Mouse (Mus musculus) G1E-ER4 (cell line): ENCODE measurements around the gene Hmga2. TPM values are rescaled to one million over a fixed set of nuclear protein-coding genes. Genes with fewer than 3 reads are reported as not detected.

Source experiments
- GATA1 ChIP-seq: IDR thresholded peaks from one replicate; pipeline ENCODE4 v1.8.0; 2012; ENCODE audit warnings: low read length, inconsistent platforms
- polyA plus RNA-seq: library from polyadenylated mRNA; stranded (reverse); fragments of >175 nt; gene quantifications from 2 replicates; pipeline ENCODE4 v1.2.3, GENCODE M21; 2012

Hmga2 gene
- polyA plus RNA-seq, 1 experiment = not detected

DNA sequence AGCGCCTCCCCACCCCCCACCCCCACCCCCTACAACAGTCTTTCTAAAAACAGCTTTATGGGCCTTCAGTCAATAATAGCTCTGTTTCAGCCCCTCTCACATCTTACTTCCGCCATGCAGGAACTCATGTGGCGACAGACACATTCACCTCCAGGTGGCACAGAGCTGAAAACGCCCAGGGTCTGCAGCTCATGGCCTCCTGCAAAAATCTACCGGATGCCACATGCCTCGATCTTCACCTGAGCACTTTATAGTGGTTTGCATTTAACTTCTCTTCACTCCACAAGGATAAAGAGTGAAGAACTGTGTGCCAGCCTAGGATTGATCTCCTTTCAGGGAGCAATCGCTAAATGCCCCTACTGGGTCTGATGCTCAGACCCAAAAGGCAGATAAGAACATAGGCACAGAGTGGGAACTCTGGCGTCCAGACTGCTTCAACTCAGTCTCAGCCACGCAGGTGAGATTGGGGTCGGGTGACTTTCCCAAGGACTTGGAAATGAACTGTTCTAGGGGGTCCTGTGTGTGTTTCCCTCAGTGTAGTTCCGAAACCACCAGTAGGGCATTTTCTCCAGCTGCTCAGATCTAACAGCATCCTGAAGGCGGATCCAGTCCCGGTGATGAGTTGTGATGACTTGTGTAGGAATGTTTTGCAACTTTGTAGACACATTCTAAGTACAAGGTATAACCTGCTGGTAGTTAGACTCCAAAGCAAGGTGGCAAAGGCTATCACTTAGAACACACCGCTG is 84.1 kb downstream of the Hmga2 start:
- TF ChIP-seq GATA1 = no peak

DNA sequence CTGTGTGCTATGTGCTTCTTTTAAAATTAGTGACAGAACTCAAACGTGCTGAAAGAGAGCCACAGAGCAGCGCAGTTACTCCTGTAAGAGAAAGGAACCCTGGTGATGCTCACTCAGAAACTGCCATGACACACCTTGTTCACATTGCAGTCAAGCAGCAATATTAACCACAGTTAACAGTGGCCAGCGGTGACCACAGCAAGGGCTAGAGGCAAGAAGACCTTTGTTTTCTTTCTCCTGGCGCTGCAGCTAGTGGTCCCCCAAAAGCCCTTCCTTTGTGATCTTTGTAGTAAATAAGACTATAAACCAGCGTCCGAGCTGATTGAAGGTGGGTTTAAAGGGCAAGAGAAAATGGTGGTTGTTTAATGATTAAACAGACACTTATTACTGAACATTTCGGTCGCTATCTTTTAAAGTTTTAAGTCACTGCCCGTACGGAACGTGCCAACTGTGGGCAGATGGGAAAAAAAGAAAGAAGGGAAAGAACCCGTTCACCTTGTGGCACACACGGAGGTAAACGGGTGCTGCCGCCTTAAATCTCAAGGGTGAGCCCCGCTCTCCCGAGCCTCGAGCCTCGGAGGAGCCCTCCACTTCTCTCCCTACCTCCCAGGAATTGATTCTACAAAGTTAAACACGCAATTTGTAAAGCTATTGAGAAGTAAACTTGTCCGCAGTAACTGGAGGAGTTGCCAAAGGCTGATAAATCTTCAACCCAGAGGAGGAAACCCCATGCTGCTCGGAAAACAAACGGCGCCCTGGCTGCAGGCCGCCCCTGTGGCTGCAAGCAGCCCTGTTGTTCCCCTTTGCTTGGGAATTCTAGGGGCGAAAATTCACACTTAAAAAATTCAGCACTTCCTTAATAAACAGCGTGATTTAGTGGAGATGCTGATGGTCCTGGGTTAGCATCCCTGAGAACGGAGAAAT is 85.1 kb downstream of the Hmga2 start:
- TF ChIP-seq GATA1 = no peak

DNA sequence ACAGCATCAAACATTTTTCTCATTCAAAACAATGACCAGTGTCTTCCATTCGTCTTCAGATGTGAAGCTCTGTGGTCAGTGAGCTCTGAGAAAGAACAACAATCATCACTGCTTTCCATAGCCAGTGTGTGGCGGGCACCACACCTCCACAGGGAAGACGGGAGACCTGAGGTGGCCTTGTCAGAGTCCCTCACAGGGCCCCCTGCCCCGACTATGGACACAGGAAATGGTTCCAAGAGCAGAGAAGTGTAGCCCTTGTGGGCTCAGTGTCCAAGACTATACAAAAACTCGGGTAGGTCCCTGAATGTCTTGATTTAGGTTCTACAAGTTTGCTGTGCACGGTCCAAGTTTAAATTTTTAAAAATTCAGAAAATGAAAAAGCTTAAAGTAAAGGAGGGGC is 86.6 kb downstream of the Hmga2 start:
- no peak for TF ChIP-seq GATA1

GRCm38 (mm10) chr10:120388966-120389365 is 87.3 kb downstream of the Hmga2 start:
- no peak for TF ChIP-seq GATA1

DNA sequence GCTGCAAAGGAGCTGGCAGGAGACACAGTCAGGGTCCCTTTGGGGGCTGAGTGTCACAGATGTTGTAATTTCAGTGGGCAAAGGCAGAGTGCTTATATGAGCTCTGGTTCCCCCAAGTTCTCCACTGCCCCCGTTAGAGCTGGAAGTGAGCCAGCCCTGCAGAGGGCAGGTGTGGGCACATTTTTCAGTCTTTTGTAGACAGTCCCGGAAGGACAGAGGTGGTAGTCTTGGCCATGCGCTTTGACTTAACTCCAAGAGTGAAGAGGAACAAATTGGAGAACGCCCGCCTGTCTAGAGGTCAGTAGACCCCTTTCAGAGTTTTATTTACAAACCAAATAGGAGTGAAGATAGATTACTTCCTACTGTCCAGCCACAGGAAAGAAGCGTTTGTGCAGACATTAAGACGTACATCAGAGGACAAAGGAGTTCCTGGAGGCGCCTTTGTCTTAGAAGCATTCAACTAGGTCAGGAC is 87.8 kb downstream of the Hmga2 start:
- no peak for TF ChIP-seq GATA1

- TF ChIP-seq GATA1 = no peak
Measured at GRCm38 (mm10) chr10:120387105-120387504, 89.2 kb downstream of the Hmga2 start.

DNA sequence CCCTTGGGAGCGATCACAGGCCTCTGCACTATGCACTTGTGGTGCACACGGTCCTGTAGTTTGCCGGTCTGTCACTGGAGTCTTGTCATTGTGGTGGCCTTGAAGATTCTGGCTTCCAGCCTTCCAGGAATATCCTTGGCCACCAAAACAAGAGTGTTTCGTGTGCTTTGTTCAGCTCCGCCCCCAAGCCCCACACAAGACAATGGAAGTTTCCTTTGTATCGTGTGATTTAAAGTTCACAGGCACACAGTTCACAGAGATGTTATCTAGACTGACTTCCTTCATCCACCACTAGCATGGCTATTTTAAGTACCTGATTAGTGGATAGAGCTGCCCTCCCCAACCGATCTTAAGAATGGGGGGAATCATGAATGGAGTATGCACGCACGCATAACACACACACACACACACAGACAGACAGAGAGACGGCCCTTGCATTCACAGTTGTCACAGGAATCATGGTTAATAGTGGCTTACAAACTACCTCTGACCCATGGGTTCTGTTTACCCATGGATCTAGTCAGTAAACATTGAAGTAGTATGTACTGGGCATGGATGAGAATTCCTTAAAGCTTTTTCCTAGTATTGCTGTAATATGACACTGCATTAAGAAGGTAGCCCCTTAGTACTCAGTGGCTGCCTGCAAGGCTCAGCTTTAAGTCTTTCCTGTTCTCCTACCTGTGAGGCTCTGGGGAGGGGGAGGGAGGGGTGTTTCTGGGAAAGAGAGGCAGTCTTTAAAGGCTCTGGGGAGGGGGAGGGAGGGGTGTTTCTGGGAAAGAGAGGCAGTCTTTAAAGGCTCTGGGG is 91.3 kb downstream of the Hmga2 start:
- TF ChIP-seq GATA1 = no peak

- no peak for TF ChIP-seq GATA1
Measured at GRCm38 (mm10) chr10:120384040-120384439, 92.2 kb downstream of the Hmga2 start.

GRCm38 (mm10) chr10:120377795-120378194 is 98.5 kb downstream of the Hmga2 start:
- TF ChIP-seq GATA1 = no peak

DNA sequence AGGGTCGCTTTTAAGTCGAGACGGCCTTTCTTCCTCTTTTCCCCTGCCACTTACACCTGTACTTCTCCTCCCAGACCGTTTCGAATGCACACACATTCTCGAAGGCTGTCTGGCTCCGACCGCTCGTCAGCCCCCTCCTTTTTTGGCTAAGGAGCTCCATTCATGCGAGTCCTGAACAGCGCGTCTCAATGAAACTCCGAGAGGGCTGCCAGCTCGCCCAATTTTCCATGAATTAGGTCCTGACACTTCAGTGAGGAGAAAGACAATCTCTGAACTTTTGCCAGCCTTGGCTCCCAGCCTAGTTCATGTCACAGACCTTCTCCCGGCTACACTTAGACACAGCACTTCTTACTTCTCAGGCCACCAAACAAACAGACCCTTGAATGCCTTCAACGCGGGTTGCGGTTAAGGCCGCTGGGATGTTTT is 98.9 kb downstream of the Hmga2 start:
- TF ChIP-seq GATA1 = no peak

GRCm38 (mm10) chr10:120375438-120375837 is 100.8 kb downstream of the Hmga2 start:
- TF ChIP-seq GATA1 = no peak

- TF ChIP-seq GATA1 = no peak
Measured at GRCm38 (mm10) chr10:120371215-120371614, 105.1 kb downstream of the Hmga2 start.

GRCm38 (mm10) chr10:120369187-120369805 is 107.0 kb downstream of the Hmga2 start:
- TF ChIP-seq GATA1 = no peak

DNA sequence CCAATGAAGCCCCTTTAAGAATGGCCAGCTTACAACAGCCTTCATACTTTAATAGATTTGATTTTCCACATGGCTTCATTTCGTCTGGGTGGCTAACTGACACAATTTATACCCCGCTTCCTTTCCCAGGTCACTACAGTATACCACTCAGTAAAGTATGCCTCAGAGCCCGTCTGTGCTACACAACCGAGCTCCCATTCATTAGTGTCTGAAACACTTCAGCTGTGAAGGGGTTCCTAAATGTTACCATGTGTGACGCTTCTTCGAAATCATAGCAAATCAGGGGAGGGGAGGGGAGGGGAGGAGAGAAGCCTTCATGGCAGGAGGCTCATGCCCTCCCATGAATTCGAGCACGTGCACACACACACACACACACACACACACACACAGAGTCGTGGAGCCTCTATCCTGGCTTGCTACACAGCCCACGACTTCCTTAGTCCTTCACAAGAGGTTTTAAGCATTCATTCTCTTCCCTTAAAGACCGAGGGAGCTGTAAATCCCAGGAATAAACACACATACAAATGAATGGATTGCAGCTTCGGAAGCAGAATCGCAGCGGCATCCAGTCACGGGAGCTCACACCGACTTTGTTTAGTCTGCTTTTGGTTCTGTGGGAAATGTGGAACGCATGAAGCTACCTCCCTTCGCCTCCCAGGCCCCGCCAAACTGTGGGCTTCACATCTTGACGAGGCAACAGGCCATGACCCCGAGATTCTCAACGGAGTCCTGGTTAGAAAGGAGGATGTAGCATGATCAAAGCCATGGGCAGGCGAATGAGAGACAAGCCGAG is 110.7 kb downstream of the Hmga2 start:
- no peak for TF ChIP-seq GATA1

GRCm38 (mm10) chr10:120363983-120364582 is 112.2 kb downstream of the Hmga2 start:
- TF ChIP-seq GATA1 = no peak
